Mouse (Mus musculus) c-Kit-positive CD71-negative TER-119-negative erythroid progenitor cells, embryonic 14.5 days (primary cell): ENCODE measurements around the gene Agap1.
"Not testable (repeated sequence)": the region's sequence is repeated elsewhere in the genome, so short reads cannot be mapped to it uniquely, and the experiment has no call there.

Experiments used
- DNase-seq: peaks from one replicate; pipeline ENCODE4 v3.0.0-alpha.2; 2013; ENCODE audit warnings: low read depth

The Agap1 gene

GRCm38 (mm10) chr1:89501891-89502290, 47.3 kb downstream of the Agap1 start:
- DNase-seq, result not testable (repeated sequence)

DNA sequence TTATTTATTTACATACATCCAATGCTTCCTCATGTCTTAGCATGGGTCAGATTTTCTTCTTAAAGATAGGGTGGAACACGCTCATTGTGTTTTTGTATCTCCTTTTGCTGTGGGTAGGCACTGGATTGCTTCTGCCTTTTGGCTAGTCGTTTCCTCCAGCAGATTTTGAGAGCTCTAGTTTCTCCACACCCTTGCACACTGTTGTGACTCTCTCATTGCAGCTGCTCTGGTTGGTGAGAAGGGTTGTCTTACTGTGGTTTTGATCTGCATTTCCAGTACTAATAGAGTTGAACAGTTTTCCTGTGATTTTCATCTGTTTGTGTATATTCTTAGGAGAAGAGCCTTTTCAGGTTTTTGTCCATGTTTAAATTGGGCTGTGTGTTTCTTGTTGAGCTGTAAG, 54.6 kb downstream of the Agap1 start:
- DNase-seq, result no peak

GRCm38 (mm10) chr1:89509763-89510340, 55.2 kb downstream of the Agap1 start:
- no peak for DNase-seq

DNA sequence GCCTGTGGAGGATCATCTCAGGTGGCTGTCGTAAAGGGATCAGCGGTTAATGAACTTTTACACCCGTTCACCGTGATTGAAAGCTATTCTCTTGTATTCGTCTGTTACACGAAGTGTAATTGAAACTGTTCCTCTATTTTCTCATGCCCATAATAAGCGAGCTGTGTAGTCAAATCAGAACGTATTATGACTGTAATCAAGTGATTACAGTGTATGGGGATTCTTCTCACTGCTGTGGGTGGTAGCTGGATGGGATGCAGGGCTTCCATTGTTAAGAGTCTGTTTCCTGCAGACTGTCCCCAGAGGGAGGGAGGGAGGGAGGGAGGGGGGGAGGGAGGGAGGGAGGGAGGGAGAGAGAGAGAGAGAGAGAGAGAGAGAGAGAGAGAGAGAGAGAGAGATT, 56.1 kb downstream of the Agap1 start:
- DNase-seq, result no peak

- no peak for DNase-seq
Measured at GRCm38 (mm10) chr1:89513616-89514283, 59.1 kb downstream of the Agap1 start.

DNA sequence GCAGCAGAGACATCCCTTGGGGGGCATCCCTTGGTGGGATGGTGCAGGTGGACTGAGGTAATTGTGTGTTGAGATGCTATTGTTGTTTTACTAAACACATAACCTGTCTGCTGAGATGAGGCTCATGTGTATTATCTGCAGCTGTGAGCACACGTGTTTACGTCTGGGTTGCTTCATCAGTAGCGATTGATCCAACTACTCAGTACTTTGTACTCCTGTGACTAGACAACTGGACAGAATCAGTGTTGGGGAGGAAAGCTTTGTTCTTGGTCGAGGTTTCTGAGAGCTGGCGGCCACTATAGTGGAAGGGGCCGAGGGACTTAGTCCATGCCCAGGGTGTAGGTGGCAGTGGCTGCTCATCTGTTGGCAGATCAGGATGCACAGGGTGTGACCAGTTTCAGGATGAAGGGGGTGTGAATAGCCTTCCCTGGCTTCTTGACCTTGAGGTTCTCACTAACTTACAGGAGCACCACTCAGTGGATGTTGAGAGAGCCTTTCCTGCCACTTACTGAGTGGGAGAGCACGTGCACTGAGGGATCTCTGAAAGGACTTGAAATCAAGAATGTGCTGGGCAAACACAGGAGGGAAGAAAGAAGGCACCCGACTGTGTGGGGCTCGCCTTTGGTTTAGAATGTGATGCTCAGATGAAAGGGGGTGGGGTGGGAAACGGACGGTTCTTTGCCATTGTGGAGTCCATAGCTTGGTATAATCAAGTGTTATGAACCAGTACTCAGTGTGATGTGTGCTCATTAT, 61.4 kb downstream of the Agap1 start:
- no peak for DNase-seq

GRCm38 (mm10) chr1:89517817-89518216, 63.2 kb downstream of the Agap1 start:
- DNase-seq, result no peak

- no peak for DNase-seq
Measured at GRCm38 (mm10) chr1:89519914-89520643, 65.5 kb downstream of the Agap1 start.

DNA sequence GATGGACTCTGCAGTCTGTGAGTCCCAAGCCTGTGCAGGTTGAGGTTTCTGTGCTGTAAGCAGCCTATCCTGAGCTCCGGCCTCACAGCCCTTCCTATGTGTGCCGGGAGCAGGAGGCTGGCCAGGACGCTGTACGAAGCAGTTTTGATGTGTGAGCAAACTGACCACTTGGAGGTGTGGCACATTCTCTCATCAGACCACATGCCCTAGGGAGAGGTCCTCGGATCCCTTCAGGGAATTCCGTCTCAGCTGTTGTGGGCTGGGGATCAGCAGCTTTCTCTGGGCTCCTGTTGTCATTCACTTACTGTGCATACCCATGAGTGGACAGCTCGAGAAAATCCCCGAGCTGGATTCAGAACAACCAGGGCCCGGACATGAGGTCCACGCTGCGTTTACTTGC, 66.8 kb downstream of the Agap1 start:
- DNase-seq, result no peak

- DNase-seq, result no peak
Measured at GRCm38 (mm10) chr1:89521935-89522535, 67.4 kb downstream of the Agap1 start.

- DNase-seq, result peak; percentile 80
Measured at GRCm38 (mm10) chr1:89524369-89524768, 69.8 kb downstream of the Agap1 start.

- no peak for DNase-seq
Measured at GRCm38 (mm10) chr1:89524998-89525397, 70.4 kb downstream of the Agap1 start.

- DNase-seq, result no peak
Measured at GRCm38 (mm10) chr1:89525825-89526224, 71.2 kb downstream of the Agap1 start.

DNA sequence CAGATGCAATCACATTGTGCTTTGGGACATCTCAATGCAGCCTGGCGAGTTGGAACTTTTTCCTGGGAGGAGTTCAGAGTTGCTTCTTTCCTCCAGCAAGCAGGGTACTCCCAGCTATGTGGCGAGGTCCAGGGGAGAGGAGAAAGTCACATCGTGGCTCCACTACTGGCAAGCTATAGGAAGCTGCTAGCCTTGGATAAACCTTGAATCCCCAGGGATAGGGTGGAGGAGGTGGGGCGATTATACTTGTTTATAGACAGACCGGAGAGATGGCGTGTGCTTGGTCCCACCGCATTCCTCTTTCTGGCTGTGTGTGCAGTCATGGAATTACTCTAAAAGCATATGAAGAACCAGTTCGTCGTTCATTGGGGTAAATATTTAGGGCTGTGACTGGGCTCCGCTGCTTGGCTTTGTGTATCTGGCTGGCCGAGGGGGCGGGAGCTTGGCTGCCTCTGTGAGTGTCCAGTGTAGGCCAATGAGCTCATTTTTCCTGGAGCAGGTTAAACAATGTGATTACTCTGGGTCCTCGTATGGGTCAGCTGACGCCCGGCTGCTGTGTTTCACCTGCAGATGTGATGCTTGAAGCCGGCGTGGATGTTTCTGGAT, 74.2 kb downstream of the Agap1 start:
- DNase-seq, result no peak

DNA sequence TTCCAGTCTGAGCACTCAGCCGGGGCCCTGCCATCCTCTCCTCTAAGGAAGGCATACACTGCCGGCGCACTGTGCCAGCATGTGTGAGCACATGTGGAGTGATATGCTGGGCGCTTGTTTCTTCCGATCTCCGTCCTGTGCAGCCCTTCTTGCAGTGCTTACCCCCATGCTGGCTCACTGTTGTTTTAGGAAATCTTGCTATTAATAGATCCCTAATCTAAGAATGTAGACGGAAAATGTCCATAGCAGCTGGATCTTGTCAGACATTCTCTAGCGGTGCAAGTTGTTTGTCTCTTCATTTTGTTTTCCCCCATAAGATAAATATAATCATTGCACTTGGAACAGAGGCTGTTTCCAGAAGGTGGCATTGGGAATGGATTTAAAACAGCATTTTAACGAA, 79.1 kb downstream of the Agap1 start:
- no peak for DNase-seq

- no peak for DNase-seq
Measured at GRCm38 (mm10) chr1:89535206-89535605, 80.6 kb downstream of the Agap1 start.

DNA sequence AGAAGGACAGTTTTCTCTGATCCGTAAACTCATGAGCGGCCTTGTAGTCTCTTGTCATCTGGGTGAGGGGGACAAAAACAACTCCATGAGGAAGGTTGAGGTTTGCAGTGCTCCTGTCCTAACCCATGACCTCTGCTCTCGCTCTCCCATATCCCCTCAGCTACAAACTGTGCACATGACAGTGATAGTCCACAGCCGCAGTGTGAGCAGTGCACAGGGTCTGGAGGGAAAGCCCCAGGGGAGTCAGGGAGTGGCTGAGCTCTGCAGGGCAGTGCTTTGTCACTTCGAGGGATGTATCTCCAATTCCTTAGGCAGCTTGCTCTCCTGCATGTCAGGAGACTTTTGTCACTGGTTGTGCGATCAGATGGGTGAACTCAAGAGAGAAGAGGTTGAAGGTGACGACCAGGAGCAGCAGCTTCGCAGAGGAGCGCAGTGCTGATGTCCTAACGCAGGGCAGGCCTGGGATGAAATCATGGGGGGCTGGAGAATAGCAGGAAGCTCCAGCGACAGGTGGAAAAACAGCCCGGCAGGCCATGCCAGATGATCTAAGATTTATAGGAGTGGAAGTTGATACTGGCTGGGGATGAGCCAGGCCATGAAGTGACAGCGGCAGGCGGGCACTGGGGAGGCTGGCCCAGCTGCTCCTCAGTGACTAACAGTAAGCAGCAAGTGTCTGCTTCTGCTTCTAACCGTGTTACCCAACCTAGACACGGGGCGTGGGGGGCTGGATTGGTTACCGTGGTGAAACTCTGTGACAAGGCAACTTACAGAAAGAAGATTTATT, 83.7 kb downstream of the Agap1 start:
- DNase-seq, result no peak

DNA sequence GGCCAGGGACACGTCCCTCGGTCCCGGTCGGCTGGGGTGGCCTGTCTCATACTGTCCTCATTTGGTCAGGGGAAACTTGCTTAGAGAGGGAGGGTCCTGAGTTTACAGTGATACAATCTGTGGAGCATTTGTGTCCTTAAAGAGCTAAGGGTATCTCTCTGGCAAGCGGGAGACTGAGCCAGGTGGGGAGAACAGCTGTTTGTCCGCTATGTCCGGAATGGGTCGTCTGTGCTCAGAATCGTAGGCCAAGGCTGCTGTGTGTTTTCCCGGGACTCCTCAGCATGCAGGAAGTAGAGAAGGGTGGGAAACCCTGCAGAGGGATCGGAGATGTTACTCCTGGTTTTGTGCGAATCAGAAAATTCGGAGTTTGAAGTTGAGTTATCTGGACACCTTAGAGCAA, 84.5 kb downstream of the Agap1 start:
- DNase-seq, result no peak

DNA sequence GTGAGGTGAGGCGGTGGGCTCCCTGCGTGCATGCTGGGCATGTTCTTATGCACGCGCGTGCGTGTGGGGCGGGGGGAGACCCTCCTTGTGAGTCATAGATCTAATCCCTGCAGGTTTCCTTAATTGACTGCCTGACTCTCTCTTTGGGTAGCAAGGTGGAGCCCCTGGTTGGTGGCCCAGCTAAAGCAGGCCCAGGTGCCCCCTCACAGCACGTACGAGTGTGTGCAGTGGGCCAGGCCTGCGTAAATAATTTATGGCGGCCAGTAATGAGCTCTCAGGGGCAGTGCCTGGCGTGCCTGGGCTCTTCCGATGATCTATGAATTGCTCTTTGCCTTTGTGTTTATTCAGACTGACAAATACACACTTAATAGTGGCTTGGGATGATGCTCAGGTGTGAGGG, 86.5 kb downstream of the Agap1 start:
- no peak for DNase-seq

- no peak for DNase-seq
Measured at GRCm38 (mm10) chr1:89542464-89542863, 87.9 kb downstream of the Agap1 start.

- DNase-seq, result no peak
Measured at GRCm38 (mm10) chr1:89543312-89543711, 88.7 kb downstream of the Agap1 start.
